Mouse (Mus musculus): Measurements from ENCODE around the gene Lpcat1.

DNA sequence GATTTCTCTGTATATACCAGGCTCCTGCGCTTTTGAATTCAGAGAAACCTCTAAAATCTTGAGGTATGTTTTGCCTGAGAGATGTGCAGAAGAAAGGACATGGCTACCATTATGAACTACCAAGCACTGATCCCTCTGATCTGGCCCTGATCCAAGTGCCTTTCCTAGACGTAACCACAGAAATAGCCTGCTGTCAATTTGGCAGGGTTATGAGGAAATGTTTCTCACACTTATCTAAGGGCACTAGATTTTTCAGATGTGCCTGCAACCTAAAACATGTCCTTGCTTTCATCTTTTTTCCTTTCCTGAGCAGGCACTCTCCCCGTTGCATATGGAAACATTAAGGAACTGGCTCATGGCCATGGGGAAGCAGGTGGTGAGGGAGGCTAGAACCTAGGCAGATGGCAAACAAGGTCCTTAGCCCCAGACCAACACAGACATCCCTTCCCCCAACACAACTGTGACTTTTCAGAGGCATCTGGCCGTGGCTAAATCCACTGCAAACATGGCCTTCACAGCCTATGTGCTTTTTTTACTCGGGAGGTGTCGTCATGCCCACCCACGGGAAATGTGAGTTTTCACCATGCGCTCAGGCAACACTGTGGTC is 23.7 kb downstream of the Lpcat1 start:
- TF ChIP-seq MAFK (IDR thresholded peaks at IDR 0.05; ENCODE audit: insufficient read depth, low read depth, low read length) (no peak), HCFC1 (IDR thresholded peaks at IDR 0.05; ENCODE audit: borderline replicate concordance, insufficient read depth, low read length) (no peak), ZC3H11A (IDR thresholded peaks at IDR 0.05; ENCODE audit: borderline replicate concordance, low read depth, low read length) (no peak), ZNF384 (IDR thresholded peaks at IDR 0.05; ENCODE audit: low read depth, low read length) (no peak), CHD2 (IDR thresholded peaks at IDR 0.05; ENCODE audit: low read depth, low read length) (no peak)

All from ES-E14 (cell line).